Mouse (Mus musculus): ENCODE results near the gene Alg14.

Gene Alg14

DNA sequence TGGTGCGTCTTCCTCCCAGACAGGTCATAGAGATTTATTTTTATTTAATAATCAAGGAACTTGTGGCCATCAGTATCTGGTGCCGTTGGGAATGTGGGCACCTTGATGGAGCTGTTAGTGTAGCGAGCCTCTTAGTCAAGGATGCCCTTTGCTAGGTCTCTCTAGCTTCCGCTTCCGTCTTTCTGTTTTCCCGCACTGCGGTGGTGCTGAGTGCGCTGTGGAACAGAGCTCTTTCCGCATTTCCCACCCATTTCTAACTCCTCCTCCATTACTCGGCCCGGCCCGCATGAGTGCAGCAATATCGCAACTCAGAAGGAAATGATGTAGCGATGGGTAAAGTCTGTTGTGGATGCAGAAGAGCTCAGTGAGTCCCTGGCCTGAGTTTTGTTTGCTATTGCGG is 31.8 kb downstream of the Alg14 start:
- in situ Hi-C loops (cut with MboI; ENCODE audit: unreplicated experiment in 2 of 2) = loop anchor here in 1 of 2 experiments (25.0 kb wide), 1 partner anchor 789 kb away; no protein-coding TSS in a partner anchor

GRCm38 (mm10) chr3:121327406-121327805 is 35.8 kb downstream of the Alg14 start:
- in situ Hi-C loops (cut with MboI; ENCODE audit: unreplicated experiment in 2 of 2) = no loop called here

DNA sequence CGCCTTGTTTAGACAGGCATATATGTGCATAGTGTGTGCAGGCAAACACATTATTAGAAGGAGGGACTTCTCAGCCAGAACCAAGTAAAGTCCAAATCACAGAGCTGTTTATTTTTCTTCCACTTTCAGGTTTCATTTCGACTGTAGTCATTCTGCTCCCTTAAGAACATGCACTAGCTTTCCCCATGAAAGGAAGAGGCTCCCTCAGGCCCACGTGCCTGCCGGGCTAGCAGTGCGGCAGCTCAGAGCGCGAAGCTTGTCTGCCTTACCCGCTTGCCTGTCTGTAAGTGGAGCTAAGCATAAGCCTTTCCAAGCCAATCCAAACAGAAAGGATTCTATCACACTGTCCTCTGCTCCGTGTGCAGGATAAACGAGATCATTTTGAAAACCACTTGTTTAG is 38.1 kb downstream of the Alg14 start:
- in situ Hi-C loops (cut with MboI; ENCODE audit: unreplicated experiment in 2 of 2) = loop anchor here in 1 of 2 experiments (5.0 kb wide), 1 partner anchor 43 kb away; no protein-coding TSS in a partner anchor

DNA sequence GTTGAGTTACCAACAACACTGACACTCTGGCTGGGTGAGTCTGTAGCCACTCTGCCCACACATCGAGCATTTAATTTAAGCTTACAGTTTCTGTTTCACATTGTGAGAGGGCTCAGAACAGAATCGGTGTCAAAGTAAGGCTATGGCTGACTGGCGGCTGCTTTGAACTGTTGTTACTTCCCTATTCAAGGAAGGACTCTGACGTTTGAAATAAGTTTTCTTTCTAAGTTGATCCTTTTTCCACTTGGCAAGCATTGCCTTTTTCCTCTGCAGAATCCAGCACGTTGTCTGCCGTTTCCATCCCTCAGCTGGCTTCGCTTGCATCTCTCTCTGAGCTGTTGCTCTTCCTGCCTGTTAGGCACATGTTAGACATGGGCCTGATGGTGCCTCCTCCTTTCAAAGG is 38.7 kb downstream of the Alg14 start:
- in situ Hi-C loops (cut with MboI; ENCODE audit: unreplicated experiment in 2 of 2) = loop anchor here in 1 of 2 experiments (5.0 kb wide), 1 partner anchor 42 kb away; no protein-coding TSS in a partner anchor

- in situ Hi-C loops (cut with MboI; ENCODE audit: unreplicated experiment in 2 of 2) = no loop called here
Observed at GRCm38 (mm10) chr3:121336234-121336890, 44.8 kb downstream of the Alg14 start.

GRCm38 (mm10) chr3:121338687-121339086 is 47.1 kb downstream of the Alg14 start:
- in situ Hi-C loops (cut with MboI; ENCODE audit: unreplicated experiment in 2 of 2) = no loop called here

DNA sequence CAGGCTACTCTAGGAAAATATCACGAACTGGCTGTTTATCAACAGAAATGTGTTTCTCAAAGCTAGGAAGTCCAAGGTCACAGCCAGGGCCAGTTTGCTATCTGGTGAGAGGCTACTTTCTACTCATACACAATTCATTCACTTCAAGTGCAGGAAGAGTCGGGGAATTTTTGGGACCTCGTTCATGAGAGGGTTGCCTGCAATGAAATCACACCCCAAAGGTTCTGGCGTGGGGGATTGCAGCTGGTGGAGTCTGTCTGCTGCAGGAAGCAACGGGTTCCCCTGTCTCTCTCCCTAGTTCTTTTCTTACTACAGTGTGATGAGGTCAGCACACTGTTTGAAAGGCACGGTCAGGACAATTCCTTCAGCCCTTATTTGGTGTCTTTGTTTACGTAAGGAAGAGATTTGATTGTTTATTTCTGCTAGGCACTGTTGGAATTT is 48.8 kb downstream of the Alg14 start:
- in situ Hi-C loops (cut with MboI; ENCODE audit: unreplicated experiment in 2 of 2) = no loop called here

GRCm38 (mm10) chr3:121343224-121343623 is 51.7 kb downstream of the Alg14 start:
- in situ Hi-C loops (cut with MboI; ENCODE audit: unreplicated experiment in 2 of 2) = no loop called here

DNA sequence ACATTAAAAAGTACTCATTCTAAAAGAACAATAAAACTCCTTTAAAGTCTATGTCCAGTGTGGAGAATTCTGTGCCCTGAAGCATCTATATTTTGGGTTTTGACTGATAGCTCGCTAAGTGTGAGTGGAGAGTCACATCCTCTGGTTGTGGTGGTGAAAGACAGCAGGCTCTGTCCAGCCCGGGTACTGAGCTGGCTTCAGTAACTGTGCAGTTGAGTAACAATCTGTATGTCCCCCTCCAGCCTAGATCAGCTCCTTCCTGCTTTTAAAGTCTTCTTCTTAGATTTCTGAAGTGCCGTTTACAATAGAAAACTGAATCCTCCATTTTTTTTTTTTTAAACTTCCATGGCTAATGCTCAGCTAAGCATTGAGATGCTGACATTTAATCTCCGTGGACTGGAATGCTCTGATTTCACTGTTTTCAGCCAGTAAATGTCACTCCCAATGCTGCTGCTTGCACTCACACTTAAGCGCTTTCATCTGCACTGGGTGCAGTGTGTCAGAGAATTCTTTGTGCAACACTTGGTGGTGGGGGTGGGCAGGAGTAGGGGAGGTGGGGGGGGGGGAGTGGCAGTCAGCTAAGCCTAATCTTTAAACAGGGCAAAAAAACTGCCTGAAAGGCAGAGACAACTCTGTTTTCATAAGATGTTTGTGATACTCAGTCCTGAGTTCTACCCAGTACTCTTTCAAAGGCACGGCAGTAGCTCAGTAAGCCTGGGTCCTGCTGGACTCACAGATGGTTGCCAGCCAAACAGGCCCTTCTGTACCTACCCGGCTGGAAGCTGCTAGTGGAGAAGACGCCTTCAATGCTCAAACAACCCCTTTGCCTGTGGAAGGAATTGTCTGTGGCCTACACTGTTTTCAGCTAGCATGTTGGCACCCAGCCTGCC is 52.7 kb downstream of the Alg14 start:
- in situ Hi-C loops (cut with MboI; ENCODE audit: unreplicated experiment in 2 of 2) = no loop called here

DNA sequence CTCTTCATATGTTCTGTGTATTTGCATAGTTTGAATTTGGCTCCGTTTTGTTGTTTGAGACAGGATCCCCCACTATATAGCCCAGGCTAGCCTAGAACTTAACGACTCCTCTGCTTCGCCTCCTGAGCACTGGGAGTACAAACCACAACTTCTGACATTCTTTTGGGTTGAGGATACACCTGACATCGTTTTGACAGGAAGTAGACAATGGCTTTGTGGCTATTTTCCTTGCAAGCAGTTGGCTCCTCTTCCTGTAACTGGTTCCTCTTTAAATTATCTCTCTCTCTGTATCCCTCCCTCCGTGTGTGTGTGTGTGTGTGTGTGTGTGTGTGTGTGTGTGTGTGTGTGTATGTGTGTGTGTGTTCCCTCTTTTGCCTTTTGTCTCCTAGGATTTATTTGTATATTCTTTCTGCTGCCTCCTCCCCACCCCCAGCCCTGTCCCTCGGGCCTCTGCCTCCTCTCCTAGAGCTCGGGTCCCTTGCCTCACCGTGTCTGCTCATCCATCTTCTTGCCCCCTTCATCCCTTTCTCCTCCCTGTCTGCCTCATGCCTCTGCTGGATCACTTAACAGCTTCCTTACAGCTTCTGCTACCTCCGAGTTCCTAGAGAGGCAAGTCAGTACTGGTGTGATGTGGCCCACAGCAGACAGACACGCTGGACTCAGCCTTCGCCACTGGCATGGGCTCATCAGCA is 53.5 kb downstream of the Alg14 start:
- in situ Hi-C loops (cut with MboI; ENCODE audit: unreplicated experiment in 2 of 2) = no loop called here

DNA sequence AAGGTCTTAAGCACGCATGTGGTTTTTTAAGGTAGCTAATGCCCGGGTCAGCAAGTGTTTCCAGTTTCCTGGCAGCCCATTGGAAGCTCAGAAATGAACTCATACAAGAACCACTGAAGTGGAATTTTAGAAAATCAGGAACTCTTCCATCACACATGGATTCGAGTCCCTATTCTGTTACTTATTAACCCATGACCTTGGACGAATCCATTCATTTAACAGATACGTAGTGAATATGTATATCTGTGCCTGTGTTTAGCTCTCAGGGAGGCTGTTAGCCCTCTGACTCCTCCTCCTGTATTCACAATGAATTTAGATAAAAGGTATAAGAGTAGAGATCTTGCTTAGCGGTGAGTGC is 54.0 kb downstream of the Alg14 start:
- in situ Hi-C loops (cut with MboI; ENCODE audit: unreplicated experiment in 2 of 2) = no loop called here

GRCm38 (mm10) chr3:121346507-121347267 is 55.1 kb downstream of the Alg14 start:
- in situ Hi-C loops (cut with MboI; ENCODE audit: unreplicated experiment in 2 of 2) = no loop called here

- in situ Hi-C loops (cut with MboI; ENCODE audit: unreplicated experiment in 2 of 2) = no loop called here
Observed at GRCm38 (mm10) chr3:121348792-121349191, 57.2 kb downstream of the Alg14 start.

DNA sequence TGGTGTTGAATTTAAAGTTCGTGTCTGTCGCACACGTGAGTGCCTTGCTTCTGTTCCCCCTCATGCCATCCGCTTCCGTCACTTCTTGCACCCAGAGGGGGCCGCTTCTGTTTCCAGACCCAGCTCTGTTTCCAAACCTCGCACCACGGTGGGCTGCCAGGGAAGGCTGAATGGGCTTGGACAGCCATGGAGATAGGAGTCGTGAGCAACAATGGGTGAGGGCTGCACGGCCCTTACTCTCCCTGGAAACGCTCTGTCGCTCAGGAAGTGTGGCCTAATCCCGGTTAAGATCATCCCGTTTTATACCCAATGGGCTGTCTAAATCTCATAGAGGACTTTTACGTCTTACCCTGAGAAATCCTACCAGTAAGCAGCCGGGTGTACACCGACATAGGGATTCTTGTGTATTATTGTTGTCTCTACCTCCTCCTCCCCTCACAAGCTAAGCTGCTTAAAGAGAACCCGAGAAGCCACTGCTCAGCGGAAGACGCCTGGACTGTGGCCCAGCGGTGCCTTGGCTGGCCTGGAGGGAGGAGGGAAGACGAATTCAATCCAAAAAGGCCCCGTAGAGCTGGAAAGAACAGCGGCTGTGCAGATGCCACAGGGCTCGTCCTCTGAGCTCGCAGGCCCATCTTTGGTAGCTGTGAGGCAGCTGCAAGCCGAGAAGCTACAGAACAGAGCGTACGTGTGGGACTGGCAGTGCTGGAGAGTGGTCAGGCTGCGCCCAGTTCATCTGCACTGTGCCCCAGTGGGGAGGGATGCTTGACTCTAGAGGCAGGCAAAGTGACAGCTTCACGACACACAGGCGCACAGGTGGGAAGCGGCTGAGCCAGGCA is 58.0 kb downstream of the Alg14 start:
- in situ Hi-C loops (cut with MboI; ENCODE audit: unreplicated experiment in 2 of 2) = loop anchor here in 1 of 2 experiments (25.0 kb wide), 1 partner anchor 1038 kb away; no protein-coding TSS in a partner anchor

DNA sequence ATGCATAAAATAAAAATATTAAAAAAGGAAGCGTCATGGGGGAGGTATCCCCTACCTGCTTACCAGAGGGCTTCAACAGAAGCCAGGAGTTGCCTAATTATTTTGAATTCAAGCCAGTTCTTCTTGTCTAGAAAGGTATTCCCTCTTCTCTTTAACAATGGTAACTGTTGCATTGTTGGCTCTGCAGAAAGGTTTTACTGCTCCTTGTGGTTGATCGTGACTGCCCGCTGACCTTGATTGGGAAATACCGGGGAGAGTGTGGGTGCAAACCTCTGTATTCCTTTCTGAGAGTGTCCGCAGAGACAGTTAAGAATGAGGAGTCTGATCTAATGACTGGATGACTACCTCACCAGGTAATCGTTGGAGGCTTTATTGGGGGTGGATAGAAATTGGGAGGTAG is 59.7 kb downstream of the Alg14 start:
- in situ Hi-C loops (cut with MboI; ENCODE audit: unreplicated experiment in 2 of 2) = loop anchor here in 1 of 2 experiments (25.0 kb wide), 1 partner anchor 1036 kb away; no protein-coding TSS in a partner anchor

- in situ Hi-C loops (cut with MboI; ENCODE audit: unreplicated experiment in 2 of 2) = loop anchor here in 1 of 2 experiments (25.0 kb wide), 1 partner anchor 1033 kb away; no protein-coding TSS in a partner anchor
Observed at GRCm38 (mm10) chr3:121354281-121354680, 62.7 kb downstream of the Alg14 start.

DNA sequence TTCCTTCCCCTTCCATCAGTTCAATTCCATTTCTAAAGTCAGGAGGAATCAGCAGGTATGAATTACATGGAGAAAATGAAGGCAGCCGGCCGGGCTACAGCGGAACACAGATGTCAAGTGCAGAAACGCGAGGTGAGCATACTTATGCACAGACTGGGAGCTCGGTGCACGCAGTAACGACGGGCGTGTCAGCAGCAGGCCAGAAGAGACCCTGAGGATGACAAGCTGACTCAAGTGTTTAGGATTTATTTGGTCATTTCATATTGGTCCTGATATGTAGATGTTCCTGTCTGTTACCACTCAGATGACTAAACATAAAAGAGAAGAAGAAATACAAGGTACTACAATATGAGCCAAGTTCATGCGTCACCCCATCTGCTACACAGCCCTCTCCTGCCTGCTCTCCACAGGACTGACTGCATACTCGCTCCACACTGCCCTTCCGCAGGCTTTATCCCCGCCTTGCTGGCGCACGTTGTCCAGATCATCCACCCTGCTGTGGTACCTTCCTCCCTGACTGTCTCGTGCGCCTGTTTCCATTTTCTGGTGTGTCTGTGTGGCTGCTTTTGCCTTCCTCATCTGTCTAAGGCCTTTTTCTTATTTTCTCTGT is 63.4 kb downstream of the Alg14 start:
- in situ Hi-C loops (cut with MboI; ENCODE audit: unreplicated experiment in 2 of 2) = loop anchor here in 1 of 2 experiments (25.0 kb wide), 1 partner anchor 1032 kb away; no protein-coding TSS in a partner anchor

DNA sequence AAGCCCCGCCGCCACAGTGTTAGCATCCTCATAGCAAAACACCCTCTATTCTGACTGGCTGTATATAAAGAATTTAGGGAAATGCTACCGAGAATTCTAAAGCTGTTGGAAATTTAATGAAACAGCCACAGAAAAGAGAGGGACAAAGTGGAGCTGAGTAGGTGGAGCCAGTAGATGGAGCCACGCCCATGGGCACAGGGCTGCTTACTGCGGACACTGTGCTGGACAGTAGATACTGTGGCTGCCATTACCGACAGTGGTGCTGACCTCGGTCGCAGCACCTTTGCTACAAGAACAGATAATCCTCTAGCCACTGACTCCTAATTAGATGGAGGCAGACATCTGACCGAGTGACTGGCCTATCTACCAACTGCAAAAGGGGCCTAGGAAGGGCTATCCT is 64.0 kb downstream of the Alg14 start:
- in situ Hi-C loops (cut with MboI; ENCODE audit: unreplicated experiment in 2 of 2) = loop anchor here in 1 of 2 experiments (25.0 kb wide), 1 partner anchor 1032 kb away; no protein-coding TSS in a partner anchor

GRCm38 (mm10) chr3:121356111-121356510 is 64.5 kb downstream of the Alg14 start:
- in situ Hi-C loops (cut with MboI; ENCODE audit: unreplicated experiment in 2 of 2) = loop anchor here in 1 of 2 experiments (25.0 kb wide), 1 partner anchor 1031 kb away; no protein-coding TSS in a partner anchor
